Mouse (Mus musculus): ENCODE results near the gene 2310009B15Rik.

2310009B15Rik gene

DNA sequence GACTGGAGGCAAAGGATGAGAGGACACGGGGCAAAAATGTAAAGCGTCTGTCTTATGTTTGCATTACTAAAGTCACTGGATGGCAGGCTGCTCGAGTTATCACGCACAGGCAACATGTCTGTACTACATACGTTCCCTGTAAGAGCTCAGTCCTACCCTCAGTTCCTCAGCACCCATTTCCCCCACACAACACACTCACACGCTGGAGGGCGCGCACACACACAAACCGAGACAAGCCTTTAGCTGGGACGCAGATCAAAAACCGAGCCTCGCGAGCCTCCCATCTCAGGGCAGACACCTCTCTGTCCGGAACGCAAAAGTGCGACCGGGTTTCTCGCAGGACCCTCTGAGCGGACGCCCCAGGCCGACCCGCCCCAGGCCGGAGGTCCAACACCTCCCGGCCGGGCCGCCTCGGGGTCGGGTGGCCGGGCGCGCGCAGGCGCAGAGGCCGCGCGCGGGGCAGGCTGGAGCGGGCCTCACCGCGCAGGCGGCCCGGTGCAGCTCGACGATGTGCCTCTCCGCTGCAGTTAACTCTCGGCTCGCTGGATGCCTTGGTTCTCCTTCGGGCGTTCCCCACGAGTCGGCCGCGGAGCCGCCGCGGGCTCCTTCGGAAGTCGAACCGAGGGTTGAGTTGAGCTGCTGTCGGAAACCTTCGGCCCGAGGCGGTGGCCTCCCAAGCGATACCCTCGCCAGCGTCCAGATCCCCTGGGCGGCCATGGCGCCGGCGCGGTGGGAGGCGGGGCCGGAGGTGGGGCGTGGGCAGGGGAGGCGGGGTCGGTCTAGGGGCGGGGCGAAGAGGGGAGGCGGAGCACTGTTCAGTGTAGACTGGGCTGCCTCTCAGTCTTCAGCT lies at the start of gene 2310009B15Rik:
Gene 2310009B15Rik, minus strand, starts transcription at position 752 of the 850 bp plus-strand sequence.
- DNase-seq (ENCODE audit: low spot score), result peak; percentile 86

DNA sequence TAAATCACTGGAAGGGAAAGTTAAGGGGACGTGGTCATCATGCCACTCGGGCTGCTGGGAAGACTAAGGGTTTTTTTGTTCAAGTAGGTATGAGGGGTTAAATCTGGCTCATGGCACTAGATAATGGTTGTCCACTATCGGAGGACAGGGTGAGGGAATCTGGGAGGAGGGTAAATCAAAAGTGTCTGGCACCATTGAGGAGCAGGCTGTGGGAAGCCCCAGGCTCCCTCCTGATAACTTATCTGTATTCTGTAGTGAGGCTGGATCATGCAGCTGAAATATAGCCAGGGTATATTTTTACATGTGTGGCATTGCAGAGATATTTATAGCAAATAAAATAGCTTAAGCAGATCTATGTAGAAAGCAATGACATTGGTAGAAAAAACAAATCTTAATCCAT lies 49.6 kb upstream of the 2310009B15Rik start:
- DNase-seq (ENCODE audit: low spot score), result no peak

DNA sequence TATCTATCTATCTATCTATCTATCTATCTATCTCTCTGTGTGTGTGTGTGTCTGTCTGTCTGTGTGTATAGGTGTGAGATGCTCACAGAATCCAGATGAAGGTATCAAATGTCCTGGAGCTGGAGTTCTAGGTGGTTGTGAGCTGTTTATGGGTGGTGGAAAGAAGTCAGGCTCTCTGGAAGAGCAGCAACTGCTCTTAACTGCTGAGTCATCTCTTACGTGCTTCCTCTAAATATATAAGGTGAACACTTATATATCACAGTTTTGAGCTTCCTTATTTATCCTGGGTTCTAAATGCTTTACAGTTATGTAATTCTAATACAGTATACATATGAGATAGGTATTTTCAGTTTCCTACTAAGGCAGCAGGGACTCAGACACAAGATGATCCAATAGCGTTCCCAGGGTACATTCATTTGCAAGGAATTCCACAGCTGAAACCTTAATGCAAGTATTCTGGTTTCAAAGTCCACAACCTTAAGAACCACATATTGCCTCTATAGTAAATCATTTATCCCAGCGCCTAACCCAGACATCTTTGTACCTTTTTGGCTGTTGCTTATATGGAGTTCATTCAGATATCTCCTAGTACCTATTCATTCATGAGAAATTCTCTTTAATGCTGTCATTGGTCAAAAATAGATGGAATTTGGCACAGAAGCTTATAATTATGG lies 48.6 kb upstream of the 2310009B15Rik start:
- DNase-seq (ENCODE audit: low spot score), result no peak

DNA sequence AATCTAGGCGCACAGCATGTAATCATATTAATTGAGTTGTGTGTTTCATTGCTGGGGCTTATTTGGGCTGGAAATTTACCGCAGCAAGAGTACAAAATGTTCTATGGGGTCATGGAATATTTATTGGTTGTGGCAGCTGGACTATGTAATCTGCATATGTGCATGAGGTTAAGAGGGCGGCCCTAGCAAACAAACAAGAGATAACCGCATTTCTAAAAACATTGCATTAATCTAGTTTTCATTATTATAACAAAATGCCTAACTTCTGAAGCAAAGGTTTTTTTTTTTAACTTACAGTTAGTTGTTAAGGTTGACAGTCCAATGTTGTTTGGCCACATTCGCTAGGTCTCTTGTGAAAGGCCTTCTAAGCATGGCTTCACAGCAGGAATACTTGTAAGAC lies 47.2 kb upstream of the 2310009B15Rik start:
- DNase-seq (ENCODE audit: low spot score), result no peak

DNA sequence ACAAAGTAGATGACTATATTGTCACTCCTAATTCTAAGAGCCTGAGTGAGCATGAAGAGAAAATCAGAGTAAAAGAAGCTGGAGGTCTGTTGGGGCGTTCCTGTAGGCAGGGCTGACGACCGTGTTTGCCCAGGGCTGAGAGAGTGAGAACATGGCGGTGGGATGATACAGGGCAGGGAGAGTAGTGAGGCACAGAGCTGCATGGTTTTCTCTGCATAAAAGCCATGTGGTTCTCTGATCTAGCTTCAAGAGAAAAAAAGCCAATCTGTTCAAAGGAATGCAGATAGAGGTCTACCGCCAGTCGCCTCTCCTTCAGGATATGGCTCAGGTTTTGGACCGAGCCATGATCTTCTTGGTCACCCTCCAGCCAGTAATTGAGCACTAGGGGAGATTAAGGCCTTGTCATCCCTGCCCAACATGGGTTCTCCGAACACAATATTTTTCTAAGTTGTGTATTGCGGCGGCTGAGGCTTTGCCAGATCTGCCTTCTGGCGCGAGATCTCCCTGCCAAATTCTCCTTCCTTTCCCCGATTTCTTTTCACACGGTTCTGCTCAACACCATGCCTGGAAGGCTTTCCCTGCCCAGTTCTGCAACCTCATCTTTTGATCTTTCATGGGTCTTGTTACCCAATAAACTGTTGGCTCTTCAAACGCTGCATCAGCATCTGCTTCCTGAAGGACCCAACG lies 44.9 kb upstream of the 2310009B15Rik start:
- DNase-seq (ENCODE audit: low spot score), result no peak

DNA sequence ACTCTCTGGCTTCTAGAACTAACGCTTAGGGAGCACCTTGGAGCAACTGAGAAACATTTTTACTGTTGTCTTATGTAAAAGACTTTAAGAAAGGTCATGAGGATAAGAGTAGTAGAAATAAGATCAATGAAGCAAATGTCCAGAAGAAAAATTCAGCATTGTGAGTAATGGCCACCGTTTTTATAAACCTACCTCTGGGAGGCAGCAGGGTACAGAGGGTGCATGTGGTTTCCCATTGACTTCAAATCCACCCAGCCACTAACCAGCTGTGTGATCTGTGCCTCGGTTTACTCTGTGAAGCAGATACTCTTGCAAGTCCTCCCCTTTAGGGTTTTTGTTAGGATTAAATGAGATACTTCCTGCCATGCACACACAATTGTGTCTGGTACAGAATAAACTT lies 39.4 kb upstream of the 2310009B15Rik start:
- DNase-seq (ENCODE audit: low spot score), result no peak

DNA sequence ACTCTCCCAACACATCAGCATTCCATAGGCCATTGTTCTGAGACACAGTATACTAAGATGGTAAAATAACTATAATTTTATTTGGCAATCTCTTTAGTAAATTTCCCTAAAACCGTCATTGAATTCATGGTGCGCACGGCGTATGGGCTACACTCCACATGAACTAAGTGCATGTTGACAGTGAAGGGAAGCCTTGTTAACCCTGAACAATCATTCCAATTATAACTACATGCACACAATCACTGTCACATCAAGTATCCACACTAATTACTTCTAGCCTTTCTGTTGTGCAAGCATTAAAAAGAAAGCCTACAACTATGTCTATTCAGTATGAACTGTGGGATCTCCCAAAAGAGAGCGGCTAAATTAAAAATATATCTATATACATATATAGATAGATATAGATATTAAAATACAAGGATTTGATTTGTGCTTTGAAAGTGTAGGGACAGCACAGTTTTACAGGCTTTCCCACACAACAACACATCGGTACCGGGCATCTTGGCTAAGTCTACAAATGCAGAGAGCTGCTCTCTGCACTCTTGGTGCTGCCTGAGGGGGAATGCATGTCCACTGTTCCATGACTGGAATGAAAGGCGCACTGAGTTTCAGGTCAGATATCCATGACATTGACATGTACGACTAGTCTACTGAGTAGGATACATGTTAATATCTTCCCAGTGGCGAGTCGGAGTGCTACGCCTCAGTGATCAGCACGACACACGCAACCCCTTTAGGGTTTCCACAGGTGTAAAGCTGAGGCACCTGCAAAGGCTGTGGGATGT lies 21.0 kb upstream of the 2310009B15Rik start:
- DNase-seq (ENCODE audit: low spot score), result no peak

DNA sequence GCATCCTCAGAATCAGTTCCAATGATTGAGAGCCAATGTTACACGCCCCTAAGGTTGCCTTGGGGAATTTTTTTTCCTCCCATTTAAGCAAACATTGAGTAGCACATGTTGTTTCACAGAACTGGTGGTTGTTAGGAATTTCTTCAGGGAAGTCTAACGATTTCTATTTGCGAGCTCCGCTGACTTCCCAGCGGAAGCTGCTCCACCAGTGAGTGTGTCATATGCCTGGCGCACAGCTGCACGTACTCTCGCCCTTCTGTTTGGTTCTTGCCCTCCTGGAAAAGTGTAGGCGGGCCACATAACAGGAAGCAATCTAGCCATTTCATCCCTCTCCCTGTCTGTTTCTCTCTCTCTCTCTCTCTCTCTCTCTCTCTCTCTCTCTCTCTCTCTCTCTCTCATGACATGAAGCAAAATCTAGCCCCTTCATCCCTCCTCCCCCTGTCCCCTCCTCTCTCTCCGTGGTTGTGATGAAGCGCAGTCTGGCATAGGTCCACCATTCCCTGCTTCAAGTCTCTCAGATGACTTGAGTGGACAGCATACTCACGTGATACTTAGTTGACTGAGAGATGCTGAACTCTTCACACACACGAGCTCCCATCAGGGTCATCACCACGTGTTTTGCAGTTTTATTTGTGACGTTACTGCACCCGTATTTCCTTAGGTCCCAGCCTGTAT lies 19.9 kb upstream of the 2310009B15Rik start:
- DNase-seq (ENCODE audit: low spot score), result no peak

DNA sequence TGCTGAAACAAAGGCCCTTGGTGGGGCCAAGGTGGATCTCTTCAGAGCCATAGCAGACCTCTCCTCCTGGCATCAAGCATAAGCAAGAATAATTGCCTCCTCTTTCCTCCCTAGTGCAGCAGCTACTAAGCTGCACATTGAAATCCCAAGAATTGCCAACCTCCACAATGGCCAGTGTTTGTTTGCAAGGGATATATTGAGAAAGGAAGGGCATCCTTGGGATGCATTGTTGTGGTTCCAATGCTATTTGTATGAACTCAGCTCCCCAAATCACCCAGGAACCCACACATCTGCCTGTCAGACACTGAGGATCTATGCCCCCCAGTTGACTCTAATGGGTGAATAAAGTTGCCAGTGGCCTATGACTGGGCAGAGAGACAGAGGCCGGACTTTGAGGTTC lies 5.8 kb downstream of the 2310009B15Rik start:
- DNase-seq (ENCODE audit: low spot score), result no peak

DNA sequence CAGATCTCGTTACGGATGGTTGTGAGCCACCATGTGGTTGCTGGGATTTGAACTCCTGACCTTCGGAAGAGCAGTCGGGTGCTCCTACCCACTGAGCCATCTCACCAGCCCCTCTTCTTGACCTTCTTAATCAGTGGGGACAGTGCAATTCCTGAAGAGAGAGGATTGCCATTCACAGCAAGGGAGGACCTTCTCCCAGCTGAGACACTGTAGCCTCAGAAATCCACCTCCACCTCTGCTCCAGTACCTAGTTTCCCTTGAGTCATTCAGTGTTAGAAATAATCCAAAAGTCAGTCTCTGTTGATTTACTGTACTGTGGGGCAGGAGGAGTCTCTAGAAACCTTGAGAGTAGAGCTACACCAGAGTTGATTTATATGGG lies 6.5 kb downstream of the 2310009B15Rik start:
- DNase-seq (ENCODE audit: low spot score), result no peak

DNA sequence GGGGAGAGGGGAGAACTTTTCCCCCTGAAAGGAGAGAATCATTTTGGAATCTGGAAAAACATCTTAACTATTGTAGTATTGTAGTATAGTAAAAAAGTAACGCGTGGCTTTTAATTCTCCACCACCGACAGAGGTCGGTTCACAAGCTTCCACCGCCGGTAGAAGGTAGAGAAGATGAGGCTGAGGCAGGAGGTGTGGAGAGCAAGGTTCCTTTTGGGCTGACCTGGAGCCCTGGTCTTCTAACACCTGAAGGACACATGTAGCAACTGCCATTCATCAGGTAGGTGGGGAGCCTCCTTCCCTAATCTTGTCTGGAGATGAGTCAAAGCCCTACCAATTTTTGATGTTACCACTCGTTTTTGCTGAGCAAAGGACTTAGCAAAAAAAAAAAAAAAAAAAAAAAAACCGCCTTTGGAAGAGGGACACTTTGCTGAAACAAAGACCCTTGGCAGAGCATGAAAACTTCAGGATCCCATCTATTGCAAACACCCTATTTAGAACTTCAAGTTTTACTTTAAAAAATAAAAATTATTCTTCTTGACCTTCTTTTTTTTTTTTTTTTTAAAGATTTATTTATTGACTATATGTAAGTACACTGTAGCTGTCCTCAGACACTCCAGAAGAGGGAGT lies 7.0 kb downstream of the 2310009B15Rik start:
- no peak for DNase-seq (ENCODE audit: low spot score)

DNA sequence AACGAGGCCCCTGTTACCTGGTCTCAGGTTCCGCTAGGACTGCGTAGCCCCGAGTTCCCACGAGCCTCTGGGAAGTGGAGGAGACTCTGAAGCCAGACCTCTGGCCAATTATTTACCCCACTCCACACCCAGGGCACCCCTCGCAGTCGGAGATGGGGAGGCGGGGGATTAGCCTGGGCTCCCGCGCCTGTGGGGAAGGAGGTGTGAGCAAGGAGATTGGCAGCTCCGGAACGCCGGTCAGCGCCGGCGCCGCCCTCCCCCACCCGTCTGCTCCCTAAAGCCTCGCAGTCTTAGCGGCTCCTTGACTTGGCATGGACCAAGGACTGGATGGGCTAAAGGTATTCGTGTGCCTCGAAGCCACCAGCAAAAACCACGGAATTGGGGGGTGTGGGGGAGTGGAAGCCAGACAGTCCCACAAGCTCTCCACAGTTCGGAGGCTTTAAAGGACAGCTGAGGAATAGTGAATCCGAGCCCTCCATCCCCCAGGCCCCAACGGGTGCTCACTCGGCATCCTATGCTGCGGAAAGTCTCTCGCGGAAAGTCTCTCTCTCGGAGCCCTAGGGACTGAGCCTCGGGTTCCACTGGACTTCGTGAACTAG lies 8.0 kb downstream of the 2310009B15Rik start, which contains the start of gene Lhx9:
Gene Lhx9, minus strand, starts transcription at position 67 of the 599 bp plus-strand sequence.
- peak; percentile 33 for DNase-seq (ENCODE audit: low spot score)

DNA sequence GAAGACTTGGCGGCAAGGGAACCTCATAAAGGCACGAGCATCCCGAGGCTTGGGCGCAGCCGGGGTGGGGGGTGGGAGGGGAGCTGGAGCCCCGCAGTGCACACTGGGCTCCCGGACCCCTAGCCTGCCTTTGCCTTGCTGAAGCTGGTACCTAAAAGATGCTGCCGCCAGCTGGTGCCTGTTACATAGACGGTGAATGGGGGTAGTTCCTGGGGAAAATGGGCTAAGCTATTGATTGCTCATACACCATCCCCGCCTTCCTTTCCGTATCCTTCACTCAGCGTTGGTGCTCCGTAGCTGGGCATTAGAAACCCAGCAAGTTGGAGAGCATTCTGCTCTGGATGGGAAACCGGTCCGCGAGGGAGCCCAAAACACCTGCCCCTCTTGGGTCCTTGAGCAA lies 8.6 kb downstream of the 2310009B15Rik start:
- no peak for DNase-seq (ENCODE audit: low spot score)

DNA sequence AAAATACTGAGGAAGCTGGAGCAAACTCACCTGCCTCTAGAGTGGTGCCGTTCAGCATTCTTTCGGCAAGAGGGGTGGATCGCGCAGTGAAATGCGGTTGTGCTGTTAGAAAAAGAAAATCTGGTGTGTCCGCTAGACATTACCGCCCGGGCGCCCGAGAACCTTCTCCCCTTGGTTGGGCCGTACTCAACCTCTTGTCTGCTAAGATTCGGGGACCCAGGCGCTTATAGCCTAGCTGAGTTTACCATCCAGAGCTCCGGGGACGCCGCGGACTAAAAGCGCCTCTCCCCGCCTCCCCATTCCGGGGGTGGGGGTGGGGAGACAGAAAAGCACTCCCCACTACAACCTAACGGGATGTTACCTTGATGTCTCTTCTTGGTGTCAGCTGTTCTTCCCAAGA lies 9.5 kb downstream of the 2310009B15Rik start:
- no peak for DNase-seq (ENCODE audit: low spot score)

DNA sequence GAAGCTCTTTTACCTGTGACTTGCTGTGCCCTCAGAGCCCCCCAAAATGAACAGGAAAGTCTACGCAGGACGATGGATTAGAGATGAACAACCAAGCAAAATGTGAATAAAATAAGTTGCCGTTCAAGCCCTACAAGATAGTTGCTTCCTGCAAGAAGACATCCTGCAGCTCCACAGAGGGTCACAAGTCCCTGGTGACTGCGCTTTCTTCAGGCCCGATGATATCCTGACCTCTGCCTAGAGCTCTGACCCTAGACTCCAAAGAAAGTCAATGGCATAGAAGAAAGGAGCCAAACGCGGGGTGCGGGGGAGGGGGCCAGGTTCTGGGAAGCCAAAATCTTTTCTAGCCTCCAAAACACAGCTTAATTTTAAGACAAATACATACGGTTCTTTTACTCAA lies 10.1 kb downstream of the 2310009B15Rik start:
- no peak for DNase-seq (ENCODE audit: low spot score)

DNA sequence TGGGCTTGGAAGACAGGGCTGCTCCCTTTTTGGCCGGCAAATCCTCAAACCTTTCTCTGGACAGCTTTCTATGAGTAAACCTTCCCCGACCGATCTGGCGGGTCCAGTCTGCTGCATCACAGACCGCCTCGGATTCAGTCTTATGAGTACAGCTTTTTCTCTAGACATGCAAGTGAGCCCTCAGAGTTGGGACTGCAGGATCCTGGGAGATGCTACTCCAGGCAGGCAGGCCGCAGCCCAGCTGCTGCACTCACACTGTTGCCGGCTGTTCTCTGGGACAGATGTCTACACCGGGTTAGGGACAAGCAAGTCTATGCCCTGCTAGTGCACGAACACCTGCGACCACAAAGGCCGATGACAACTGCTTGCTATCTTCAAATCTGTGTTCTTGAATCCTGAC lies 10.5 kb downstream of the 2310009B15Rik start:
- DNase-seq (ENCODE audit: low spot score), result no peak

DNA sequence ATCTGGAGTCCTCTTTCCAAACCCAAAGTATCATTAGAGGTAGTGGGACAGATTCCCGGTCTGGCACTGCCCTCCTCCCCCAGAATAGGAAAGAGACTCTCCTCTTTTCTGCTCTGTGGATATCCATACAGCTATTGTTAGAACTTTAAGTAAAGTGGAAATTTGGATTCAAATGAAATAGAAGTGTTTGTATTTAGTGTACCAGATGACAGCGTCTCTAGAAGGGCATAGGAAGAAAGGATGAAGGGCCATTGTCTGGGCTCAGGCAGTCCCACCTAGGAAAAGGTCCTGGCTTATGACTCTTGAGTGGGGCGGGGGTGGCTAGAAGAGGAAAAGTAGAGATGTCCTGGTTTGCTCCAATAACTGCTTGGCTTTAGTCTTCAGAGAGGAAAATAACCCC lies 11.2 kb downstream of the 2310009B15Rik start:
- no peak for DNase-seq (ENCODE audit: low spot score)

DNA sequence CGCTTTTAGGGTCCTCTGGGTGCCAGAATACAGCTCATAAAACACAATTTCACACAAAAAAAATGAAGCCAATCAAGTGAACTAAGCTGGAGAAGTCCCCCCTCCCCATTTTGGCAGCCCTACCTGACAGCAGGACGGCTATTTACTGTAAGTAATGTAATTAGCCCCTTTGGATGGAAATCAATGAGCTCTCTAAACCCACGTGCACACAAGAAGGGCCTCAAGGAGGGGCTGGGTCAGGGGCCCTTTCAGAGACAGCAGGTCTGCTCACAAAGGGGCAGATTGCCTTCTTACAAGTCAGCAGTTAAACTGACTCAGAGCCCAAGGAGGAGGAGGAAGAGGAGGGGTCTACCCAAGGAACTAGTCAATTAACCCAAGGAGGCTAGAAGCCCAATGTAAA lies 12.5 kb downstream of the 2310009B15Rik start:
- no peak for DNase-seq (ENCODE audit: low spot score)

DNA sequence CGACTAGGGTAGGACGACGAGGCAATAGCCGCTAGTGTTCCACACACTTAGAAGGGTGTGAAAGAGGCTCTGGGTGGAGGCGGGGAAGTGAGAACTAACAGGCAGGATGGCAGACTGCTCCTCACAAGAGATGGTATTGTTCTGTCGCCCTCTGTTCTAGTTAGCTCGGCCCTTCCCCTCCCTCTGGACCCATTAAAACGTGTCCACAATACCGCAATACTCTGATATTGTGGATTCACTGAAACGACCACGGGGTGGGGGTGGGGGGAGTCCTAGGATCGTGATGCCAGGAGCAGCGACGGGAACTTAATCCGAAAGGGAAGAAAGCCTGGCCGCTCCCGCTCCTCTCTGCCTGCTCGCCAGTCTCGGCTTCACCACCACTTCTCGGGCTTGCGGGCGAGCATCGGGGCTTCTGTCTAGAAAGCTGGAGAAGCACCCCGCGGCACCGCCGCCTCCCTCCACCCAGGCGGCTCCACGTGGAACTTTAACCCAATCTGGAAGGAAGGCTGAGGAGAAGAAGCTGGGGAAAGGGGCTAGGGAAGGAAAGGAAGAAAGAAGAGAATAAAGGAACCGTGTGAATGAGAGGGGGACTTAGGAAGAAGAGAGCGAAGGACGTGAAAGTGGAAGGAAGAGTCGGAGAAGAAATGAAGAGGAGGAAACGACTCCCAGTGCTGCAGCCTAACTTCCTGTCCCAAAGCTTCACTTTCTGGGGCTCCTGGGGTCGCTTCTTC lies 13.1 kb downstream of the 2310009B15Rik start:
- peak; percentile 32 for DNase-seq (ENCODE audit: low spot score)

DNA sequence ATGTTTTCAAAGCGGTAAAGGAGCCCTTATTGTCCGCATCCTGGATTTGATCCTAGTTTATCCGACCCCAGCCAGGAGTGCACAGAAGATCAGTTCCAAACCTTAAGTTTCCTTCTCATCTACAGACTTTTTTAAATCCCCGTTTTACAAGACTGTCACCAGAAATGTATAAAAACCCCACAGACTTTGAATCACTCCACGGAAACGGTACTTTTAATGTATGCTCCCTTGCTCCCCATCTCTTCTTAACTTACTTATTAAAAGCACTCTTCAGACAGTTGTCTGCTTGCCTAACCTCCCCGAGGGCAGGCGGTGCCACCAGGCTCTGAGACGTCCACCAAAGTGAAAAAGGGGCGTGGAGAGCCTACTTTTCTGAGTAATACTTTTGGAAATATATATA lies 13.9 kb downstream of the 2310009B15Rik start:
- DNase-seq (ENCODE audit: low spot score), result no peak
